Mouse (Mus musculus) ES-Bruce4 (cell line): ENCODE results near the gene Mad2l2.

Experiments used
- CTCF ChIP-seq: IDR thresholded peaks from one replicate; pipeline ENCODE4 v1.8.1; 2011; ENCODE audit warnings: low read depth, low read length
- EP300 ChIP-seq: IDR thresholded peaks from 2 replicates; pipeline ENCODE4 v1.6.1; 2011; ENCODE audit warnings: low read depth, low read length; ENCODE audit not compliant: insufficient read depth
- POLR2A ChIP-seq: IDR thresholded peaks from one replicate; pipeline ENCODE4 v1.8.1; 2011; ENCODE audit warnings: low read length; ENCODE audit not compliant: insufficient read depth

DNA sequence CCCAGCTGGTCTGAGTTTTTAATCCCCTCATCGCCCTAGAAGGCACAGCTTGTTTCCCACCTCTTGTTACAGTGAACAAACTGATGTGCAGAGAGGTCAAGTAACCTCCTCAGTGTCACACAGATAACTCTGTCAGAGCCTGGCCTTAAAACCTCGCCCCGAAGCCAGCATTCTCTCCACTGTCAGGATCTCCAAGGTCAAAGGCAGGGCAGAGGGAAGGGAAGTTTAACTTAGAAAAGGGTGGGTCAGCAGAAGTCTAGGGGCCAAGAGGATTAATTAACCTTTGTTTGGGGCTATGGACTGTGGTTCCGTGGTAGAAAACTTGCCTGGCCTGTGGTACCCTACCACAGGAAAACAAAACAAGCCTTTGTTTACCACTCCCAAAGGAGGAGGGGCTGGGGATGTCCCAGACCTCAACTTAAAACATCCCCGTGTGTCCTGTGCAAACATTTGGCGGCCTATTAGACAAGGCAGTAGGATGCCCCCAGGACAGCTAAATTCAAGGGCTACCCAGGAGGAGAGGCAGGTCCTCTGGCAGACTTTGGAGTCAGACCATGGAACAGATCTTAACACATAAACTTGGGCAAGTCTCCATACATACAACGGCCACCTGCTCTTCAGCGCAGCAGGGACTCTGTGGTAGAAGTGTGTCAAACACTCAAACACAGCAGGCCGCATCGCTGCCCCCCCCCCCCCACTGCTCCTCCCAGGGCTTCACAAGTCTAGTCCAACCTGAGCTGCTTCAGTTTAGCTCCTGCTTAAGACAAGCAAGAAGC lies 44.9 kb upstream of the Mad2l2 start:
- TF ChIP-seq EP300 (peak; percentile 81; the same call in 1 of the 2 replicates), POLR2A (no peak), CTCF (no peak)
